Mouse (Mus musculus): ENCODE measurements around the gene Nrxn1.

Nrxn1 gene

GRCm38 (mm10) chr17:90430211-90430610, 662.7 kb downstream of the Nrxn1 start:
- DNase-seq, result no peak

- no peak for DNase-seq
Observed at GRCm38 (mm10) chr17:90425974-90426373, 666.9 kb downstream of the Nrxn1 start.

- DNase-seq, result no peak
Observed at GRCm38 (mm10) chr17:90422591-90422990, 670.3 kb downstream of the Nrxn1 start.

- no peak for DNase-seq
Observed at GRCm38 (mm10) chr17:90420757-90421156, 672.1 kb downstream of the Nrxn1 start.

- DNase-seq, result no peak
Observed at GRCm38 (mm10) chr17:90419615-90420014, 673.3 kb downstream of the Nrxn1 start.

- no peak for DNase-seq
Observed at GRCm38 (mm10) chr17:90396357-90396756, 696.5 kb downstream of the Nrxn1 start.

- no peak for DNase-seq
Observed at GRCm38 (mm10) chr17:90394606-90395005, 698.3 kb downstream of the Nrxn1 start.

GRCm38 (mm10) chr17:90392751-90393150, 700.1 kb downstream of the Nrxn1 start:
- DNase-seq, result no peak

- peak; percentile 29 for DNase-seq
Observed at GRCm38 (mm10) chr17:90390316-90391212, 702.3 kb downstream of the Nrxn1 start.

GRCm38 (mm10) chr17:90384856-90385255, 708.0 kb downstream of the Nrxn1 start:
- no peak for DNase-seq

GRCm38 (mm10) chr17:90382496-90383443, 710.1 kb downstream of the Nrxn1 start:
- DNase-seq, result no peak

GRCm38 (mm10) chr17:90376533-90376932, 716.3 kb downstream of the Nrxn1 start:
- no peak for DNase-seq

GRCm38 (mm10) chr17:90362169-90362568, 730.7 kb downstream of the Nrxn1 start:
- no peak for DNase-seq

- no peak for DNase-seq
Observed at GRCm38 (mm10) chr17:90349385-90350095, 743.3 kb downstream of the Nrxn1 start.

- DNase-seq, result peak; percentile 4
Observed at GRCm38 (mm10) chr17:90346735-90347475, 746.0 kb downstream of the Nrxn1 start.

GRCm38 (mm10) chr17:90333445-90333844, 759.4 kb downstream of the Nrxn1 start:
- DNase-seq, result no peak

- DNase-seq, result no peak
Observed at GRCm38 (mm10) chr17:90323674-90324073, 769.2 kb downstream of the Nrxn1 start.

GRCm38 (mm10) chr17:90272225-90272624, 820.6 kb downstream of the Nrxn1 start:
- no peak for DNase-seq

- DNase-seq, result no peak
Observed at GRCm38 (mm10) chr17:90271165-90271564, 821.7 kb downstream of the Nrxn1 start.

- no peak for DNase-seq
Observed at GRCm38 (mm10) chr17:90269143-90269542, 823.7 kb downstream of the Nrxn1 start.

GRCm38 (mm10) chr17:90253451-90254131, 839.3 kb downstream of the Nrxn1 start:
- no peak for DNase-seq

Data from lung, postnatal 36 days (tissue).